Mouse (Mus musculus) cerebellum, adult 2 months (tissue): ENCODE results near the gene Coro1a.

Experiments
- CTCF ChIP-seq: fragments of 200-500 bp; IDR thresholded peaks from 2 replicates; pipeline ENCODE4 v1.5.1; 2011; ENCODE audit warnings: low read depth, mild to moderate bottlenecking, control low read depth, low read length, moderate library complexity, borderline replicate concordance; ENCODE audit not compliant: insufficient read depth
- POLR2A ChIP-seq: fragments of 200-500 bp; IDR thresholded peaks from 2 replicates; pipeline ENCODE4 v1.6.1; 2011; ENCODE audit warnings: low read length, control low read depth, borderline replicate concordance; ENCODE audit not compliant: insufficient read depth

GRCm38 (mm10) chr7:126695210-126695611 lies 12.4 kb downstream of the Coro1a start, which contains the start of gene Bola2:
- TF ChIP-seq POLR2A (peak; percentile 50; the same call in 1 of the 2 replicates), CTCF (no peak)
